Mouse (Mus musculus): ENCODE data around the gene Krt18.

DNA sequence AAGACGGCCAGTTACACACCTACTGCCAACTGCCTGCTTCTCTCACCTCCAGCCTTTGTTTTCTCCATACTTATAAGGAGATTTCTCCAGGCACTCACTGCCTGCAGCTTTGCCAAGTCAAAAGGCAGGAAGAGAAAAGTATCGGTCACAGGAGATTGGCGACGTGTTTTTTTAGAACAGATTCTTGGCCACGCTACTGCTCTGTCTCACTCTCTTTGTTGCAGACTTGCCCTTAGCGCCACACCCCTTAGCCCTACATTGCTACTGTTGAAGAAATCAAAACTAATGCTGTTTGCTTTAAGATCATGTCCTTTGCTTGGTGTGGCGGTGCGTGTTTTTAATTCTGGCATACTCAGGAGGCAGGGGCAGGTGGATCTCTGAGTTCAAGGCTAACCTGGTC, 4.1 kb upstream of the Krt18 start:
- TF ChIP-seq CTCF (IDR thresholded peaks at IDR 0.05; ENCODE audit: control insufficient read depth, insufficient read depth, low read length) = no peak
- no peak for TF ChIP-seq POLR2A (IDR thresholded peaks at IDR 0.05; ENCODE audit: borderline replicate concordance, control insufficient read depth, low read depth, low read length)
